Mouse (Mus musculus) layer of hippocampus, adult 2 months (tissue): ENCODE data around the gene Trnau1ap. TPM values are rescaled to one million over a fixed set of nuclear protein-coding genes. Genes with fewer than 3 reads are reported as not detected.

Experiments used
- DNase-seq, 2 experiments: peaks; one replicate each; pipeline ENCODE4 v3.0.0; 2022; ENCODE audit warnings: low spot score in 2 of 2
- H3K27ac ChIP-seq: fragments of 200-600 bp; 2 replicates; pipeline ENCODE4 v1.8.1; 2022
- H3K4me3 ChIP-seq: fragments of 200-600 bp; 2 replicates; pipeline ENCODE4 v1.8.1; 2022; ENCODE audit warnings: mild to moderate bottlenecking
- CTCF ChIP-seq: fragments of 200-600 bp; conservative IDR thresholded peaks from 2 replicates; pipeline ENCODE4 v1.8.1; 2022; ENCODE audit warnings: antibody characterized with exemption, mild to moderate bottlenecking, moderate library complexity
- total RNA-seq, 2 experiments: library from RNA; stranded (reverse); gene quantifications; 2 replicates each; pipeline ENCODE4 v1.2.3; 2021

The Trnau1ap gene
- total RNA-seq, 2 experiments from 2014 or later = 20.7 to 26.0 TPM

DNA sequence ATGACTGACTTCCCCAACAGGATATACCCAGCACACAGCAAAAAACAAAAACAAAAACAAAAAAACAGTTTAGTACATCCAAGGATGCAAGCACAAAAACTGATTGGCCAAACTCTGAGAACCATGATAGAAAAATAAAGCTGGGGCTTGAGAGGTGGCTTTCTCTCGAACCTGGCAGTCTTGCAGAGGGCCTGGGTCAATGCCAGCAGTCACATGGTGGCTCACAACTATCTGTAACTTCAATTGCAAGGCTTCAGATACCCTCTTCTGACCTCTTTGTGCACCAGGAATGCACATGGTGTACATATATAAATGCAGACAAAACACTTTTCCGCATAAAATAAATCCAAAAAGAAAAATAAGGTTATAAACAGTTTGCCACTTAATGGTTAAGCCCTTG lies 56.2 kb downstream of the Trnau1ap start:
- TF ChIP-seq CTCF = no peak
- Histone ChIP-seq H3K27ac (peak overlapping the region; percentile 95), H3K4me3 (peak overlapping the region; percentile 85)
- no peak for DNase-seq

DNA sequence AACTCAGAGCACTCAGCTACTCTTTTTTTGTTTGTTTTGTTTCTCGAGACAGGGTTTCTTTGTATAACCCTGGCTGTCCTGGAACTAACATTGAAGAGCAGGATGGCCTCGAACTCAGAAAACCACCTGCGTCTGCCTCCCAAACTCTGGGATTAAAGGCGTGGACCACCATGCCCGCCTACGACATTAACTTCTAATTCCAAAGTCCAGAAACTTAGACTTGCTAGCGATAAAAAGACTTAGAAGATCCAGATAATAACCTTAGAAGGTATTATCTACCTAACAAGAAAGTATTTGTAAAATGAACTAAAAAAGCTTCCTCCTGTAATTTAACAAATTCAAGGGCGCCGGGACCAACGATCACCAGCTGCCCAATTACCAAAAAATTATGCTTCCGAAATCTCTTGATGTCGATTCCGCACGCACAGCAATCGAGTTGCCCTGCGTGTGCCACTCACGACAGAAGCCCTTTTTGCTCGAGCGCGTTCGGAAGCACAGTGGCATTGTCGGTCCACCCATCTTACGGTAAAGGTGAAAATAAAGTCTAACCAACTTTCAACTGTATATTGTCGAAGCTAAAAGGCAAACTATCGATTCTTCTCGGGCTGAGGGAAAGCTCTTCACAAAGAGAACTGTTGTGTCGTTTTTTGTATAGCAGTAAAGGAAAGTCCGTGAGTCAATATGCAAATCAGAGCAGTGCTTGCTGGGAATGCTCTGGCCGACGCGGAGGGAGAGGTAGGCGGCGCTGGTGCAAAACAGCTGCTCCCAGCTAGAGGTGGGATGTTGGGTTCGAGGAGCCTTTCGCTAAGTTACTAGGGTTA lies 59.4 kb downstream of the Trnau1ap start:
- Histone ChIP-seq H3K27ac (peak overlapping the region; percentile 100), H3K4me3 (peak overlapping the region; percentile 38)
- DNase-seq = peak; percentile 78 to 87
- peak; percentile 66 for TF ChIP-seq CTCF

DNA sequence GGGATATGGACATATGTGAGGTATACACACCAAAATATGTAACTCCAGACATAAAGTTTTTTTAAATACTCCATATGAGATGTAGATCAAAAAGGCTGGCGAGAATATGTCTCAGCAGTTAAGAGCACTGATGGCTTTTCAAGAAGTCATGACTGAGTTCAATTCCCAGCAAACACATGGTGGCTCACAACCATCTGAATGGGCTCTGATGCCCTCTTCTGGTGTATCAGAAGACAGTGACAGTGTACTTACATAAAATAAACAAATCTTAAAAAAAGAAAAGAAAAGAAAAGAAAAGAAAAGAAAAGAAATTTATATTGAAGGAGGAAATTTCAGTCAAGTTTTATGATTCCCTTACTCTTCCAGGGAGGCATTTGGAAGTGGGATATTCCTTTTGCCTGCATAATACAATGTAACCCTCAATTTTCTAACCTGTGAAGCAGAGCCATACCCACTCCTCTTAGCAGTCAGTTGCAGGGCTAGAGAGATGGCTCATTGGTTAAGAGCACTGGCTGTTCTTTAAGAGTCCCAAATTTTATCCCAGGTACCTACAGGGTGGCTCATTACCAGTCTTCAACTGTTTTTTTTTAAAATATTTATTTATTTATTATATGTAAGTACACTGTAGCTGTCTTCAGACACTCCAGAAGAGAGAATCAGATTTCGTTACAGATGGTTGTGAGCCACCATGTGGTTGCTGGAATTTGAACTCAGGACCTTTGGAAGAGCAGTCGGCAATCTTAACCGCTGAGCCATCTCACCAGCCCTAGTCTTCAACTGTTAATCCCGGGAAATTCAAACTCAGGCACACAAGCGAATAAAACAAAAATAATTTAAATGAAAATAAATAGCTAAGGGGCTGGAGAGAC lies 60.2 kb downstream of the Trnau1ap start:
- H3K27ac ChIP-seq = peak overlapping the region; percentile 100
- DNase-seq = no peak
- H3K4me3 ChIP-seq = no peak overlapping the region
- peak; percentile 67 for TF ChIP-seq CTCF

DNA sequence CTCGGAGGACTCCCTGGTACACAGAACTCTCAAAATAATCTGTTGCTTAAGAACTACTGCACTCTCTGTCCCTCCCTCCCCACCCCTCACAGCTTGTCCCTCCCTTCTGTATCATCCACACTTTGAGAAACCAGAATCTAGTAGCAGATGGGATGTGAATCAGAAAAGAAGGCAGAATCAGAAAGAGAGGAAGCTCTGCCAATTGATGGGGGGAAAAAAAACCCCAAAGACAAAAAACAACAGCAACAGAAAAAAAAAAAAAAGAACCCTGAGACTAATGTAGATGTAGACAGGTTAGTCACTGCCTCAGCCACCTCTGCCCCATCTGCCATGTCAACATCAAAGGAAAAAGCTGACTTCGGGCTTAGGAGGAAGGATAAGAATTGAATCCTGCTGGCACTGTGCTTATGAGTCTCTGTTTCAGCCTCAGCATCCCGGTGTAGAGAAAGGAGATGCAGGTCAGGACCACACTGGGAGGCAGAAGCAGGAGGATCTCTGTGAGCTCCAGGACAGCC lies 62.4 kb downstream of the Trnau1ap start:
- no peak for TF ChIP-seq CTCF
- Histone ChIP-seq H3K4me3 (no peak overlapping the region), H3K27ac (peak overlapping the region; percentile 80)
- DNase-seq = peak in 1 of 2 experiments; percentile 66

DNA sequence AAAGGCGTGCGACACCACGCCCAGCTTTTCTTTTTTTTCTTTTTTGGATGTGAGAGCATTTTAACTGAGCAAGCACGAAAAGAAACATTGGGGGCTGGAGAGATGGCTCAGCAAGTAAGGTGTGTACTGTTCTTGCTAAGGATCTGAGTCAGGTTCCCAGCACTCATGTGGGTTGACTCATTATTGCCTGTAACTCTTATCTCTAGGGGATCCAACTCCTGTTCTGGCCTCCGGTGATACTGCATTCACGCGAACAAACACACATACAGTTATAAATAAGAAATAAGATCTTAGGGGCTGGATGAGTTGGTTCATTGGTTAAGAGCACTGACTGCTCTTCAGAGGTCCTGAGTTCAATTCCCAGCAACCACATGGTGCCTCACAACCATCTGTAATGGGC lies 66.0 kb downstream of the Trnau1ap start:
- TF ChIP-seq CTCF = no peak

DNA sequence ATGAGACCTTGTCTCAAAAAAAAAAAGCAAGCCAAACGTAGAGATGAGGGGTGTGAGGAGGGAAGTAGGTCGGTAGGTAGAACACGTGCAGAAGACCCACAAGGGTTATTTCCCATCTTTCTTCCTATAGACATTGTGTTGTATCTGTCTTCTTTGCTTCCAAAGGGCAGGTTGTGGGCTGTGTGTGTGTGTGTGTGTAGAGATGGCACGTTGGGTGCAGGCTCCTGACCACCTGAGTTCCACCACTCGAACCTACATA lies 67.1 kb downstream of the Trnau1ap start:
- no peak for TF ChIP-seq CTCF
- Histone ChIP-seq H3K4me3 (no peak overlapping the region; the same call in 1 of the 2 replicates), H3K27ac (peak overlapping the region; percentile 99; the same call in 1 of the 2 replicates)
- no peak for DNase-seq

More for the DNA sequence above, 66.0 kb downstream of the Trnau1ap start:
- H3K27ac ChIP-seq = no peak overlapping the region
- DNase-seq = no peak
- H3K4me3 ChIP-seq = no peak overlapping the region

Other genes starting within 250 kb of the Trnau1ap start
- 10 to 100 TPM in 1 of 2 experiments, 1 to 10 TPM in 1; 9.2 to 10.4 TPM for gene Oprd1, start 185.1 kb downstream of the Trnau1ap start, total RNA-seq
- 10 to 100 TPM; 43.8 to 46.5 TPM for gene Ythdf2, start 117.2 kb downstream of the Trnau1ap start, total RNA-seq
- gene Gmeb1, start 67.9 kb downstream of the Trnau1ap start, total RNA-seq = 10 to 100 TPM; 25.2 to 28.3 TPM
- 10 to 100 TPM; 24.6 to 26.2 TPM for gene Taf12, start 55.2 kb downstream of the Trnau1ap start, total RNA-seq
- 1 to 10 TPM; 1.2 to 2.1 TPM for gene Rab42, start 26.2 kb downstream of the Trnau1ap start, total RNA-seq
- 10 to 100 TPM; 12.8 to 13.6 TPM for gene Rcc1, start 24.1 kb upstream of the Trnau1ap start, total RNA-seq
- 10 to 100 TPM; 10.6 to 11.4 TPM for gene Phactr4, start 93.0 kb upstream of the Trnau1ap start, total RNA-seq
- gene Med18, start 134.4 kb upstream of the Trnau1ap start, total RNA-seq = 1 to 10 TPM; 8.7 to 9.4 TPM
- 10 to 100 TPM; 13.1 to 13.3 TPM for gene Sesn2, start 181.0 kb upstream of the Trnau1ap start, total RNA-seq
- 100 to 1,000 TPM; 416 to 419 TPM for gene Atpif1, start 204.1 kb upstream of the Trnau1ap start, total RNA-seq
- gene Dnajc8, start 206.0 kb upstream of the Trnau1ap start, total RNA-seq = 10 to 100 TPM; 87.9 to 92.9 TPM
- gene Ptafr, start 234.5 kb upstream of the Trnau1ap start, total RNA-seq = 1 to 10 TPM; 1.0 to 1.1 TPM